Mouse (Mus musculus) intestine, embryonic 15.5 days (tissue): ENCODE data around the gene Prkca. TPM values are rescaled to one million over a fixed set of nuclear protein-coding genes. Genes with fewer than 3 reads are reported as not detected.

Source experiments
- ATAC-seq: fragments of 200-750 bp; cut with Nextera tagmentation; 2 replicates; pipeline ENCODE4 v1.8.0; 2017; ENCODE audit warnings: moderate TSS enrichment, moderate library complexity
- H3K27ac ChIP-seq: fragments of 300-500 bp; sonication (generic); 2 replicates; pipeline ENCODE4 v1.5.1; 2015; ENCODE audit warnings: mild to moderate bottlenecking, inconsistent platforms
- H3K27me3 ChIP-seq: fragments of 300-500 bp; sonication (generic); replicated peaks from 2 replicates; pipeline ENCODE4 v1.6.1; 2015; ENCODE audit warnings: inconsistent platforms
- H3K36me3 ChIP-seq: fragments of 300-500 bp; sonication (generic); 2 replicates; pipeline ENCODE4 v1.6.1; 2015; ENCODE audit warnings: inconsistent platforms
- H3K4me1 ChIP-seq: fragments of 300-500 bp; sonication (generic); replicated peaks from 2 replicates; pipeline ENCODE4 v1.6.1; 2015; ENCODE audit warnings: inconsistent platforms
- H3K4me2 ChIP-seq: fragments of 300-500 bp; sonication (generic); replicated peaks from 2 replicates; pipeline ENCODE4 v1.6.1; 2015; ENCODE audit warnings: mild to moderate bottlenecking, inconsistent platforms
- H3K4me3 ChIP-seq: fragments of 300-500 bp; sonication (generic); replicated peaks from 2 replicates; pipeline ENCODE4 v1.5.1; 2015; ENCODE audit warnings: inconsistent platforms
- H3K9ac ChIP-seq: fragments of 300-500 bp; sonication (generic); 2 replicates; pipeline ENCODE4 v1.6.1; 2015; ENCODE audit warnings: inconsistent platforms
- H3K9me3 ChIP-seq: fragments of 300-500 bp; sonication (generic); 2 replicates; pipeline ENCODE4 v1.6.1; 2016; ENCODE audit warnings: inconsistent platforms
- WGBS: fragments of 180-500 bp; shearing (Covaris S2); methylation state at CpG from one replicate; pipeline ENCODE4 v1.1.7; 2015; 5-methylcytosine and 5-hydroxymethylcytosine counted together
- polyA plus RNA-seq: library from polyadenylated mRNA; unstranded; fragments of >200 nt; fragmentation: Nextera tagmentation; extraction: Ambion mirVana; gene quantifications from 2 replicates; pipeline ENCODE4 v1.2.1, GENCODE M21; 2015

The Prkca gene
- polyA plus RNA-seq, 1 experiment from 2014 or later, result 22.0 TPM

GRCm38 (mm10) chr11:108155088-108155580, 188.6 kb downstream of the Prkca start:
- no peak for ATAC-seq
- Histone ChIP-seq H3K9me3 (no peaks in the 10 kb centered on the region; the same call in 1 of the 2 replicates), H3K27me3 (no peaks in the 10 kb centered on the region), H3K4me2 (no peak overlapping the region), H3K9ac (no peak overlapping the region), H3K4me1 (peaks cover 9% of the 10 kb centered on the region), H3K27ac (no peak overlapping the region), H3K36me3 (no peaks in the 10 kb centered on the region), H3K4me3 (no peak overlapping the region)
- 95% methylated on average over 8 of the region's 8 CpGs for WGBS

GRCm38 (mm10) chr11:108153997-108154841, 189.5 kb downstream of the Prkca start:
- WGBS, result 83% methylated on average over 9 of the region's 9 CpGs
- no peak for ATAC-seq
- Histone ChIP-seq H3K4me1 (peaks cover 11% of the 10 kb centered on the region), H3K4me2 (no peak overlapping the region), H3K9ac (no peak overlapping the region), H3K9me3 (no peaks in the 10 kb centered on the region; the same call in 1 of the 2 replicates), H3K27ac (no peak overlapping the region), H3K27me3 (no peaks in the 10 kb centered on the region), H3K4me3 (no peak overlapping the region), H3K36me3 (no peaks in the 10 kb centered on the region)

GRCm38 (mm10) chr11:108152591-108152990, 191.1 kb downstream of the Prkca start:
- no peak overlapping the region for H3K4me2 ChIP-seq
- H3K4me1 ChIP-seq, result peaks cover 16% of the 10 kb centered on the region
- no peaks in the 10 kb centered on the region for H3K9me3 ChIP-seq
- no peak overlapping the region for H3K27ac ChIP-seq
- no peak for ATAC-seq
- WGBS, result 47% methylated on average over 4 of the region's 4 CpGs
- no peaks in the 10 kb centered on the region for H3K36me3 ChIP-seq
- H3K27me3 ChIP-seq, result no peaks in the 10 kb centered on the region
- H3K9ac ChIP-seq, result no peak overlapping the region
- no peak overlapping the region for H3K4me3 ChIP-seq

- WGBS, result 63% methylated on average over 7 of the region's 7 CpGs
- peak; percentile 41; the same call in 1 of the 2 replicates for ATAC-seq
- H3K27ac ChIP-seq, result 0 out of 2 replicates have a peak overlapping the region, but pooled peaks have one; percentile 6
- no peak overlapping the region for H3K9ac ChIP-seq
- H3K4me1 ChIP-seq, result peaks cover 16% of the 10 kb centered on the region
- no peak overlapping the region for H3K4me3 ChIP-seq
- H3K36me3 ChIP-seq, result no peaks in the 10 kb centered on the region
- H3K27me3 ChIP-seq, result no peaks in the 10 kb centered on the region
- H3K9me3 ChIP-seq, result no peaks in the 10 kb centered on the region
- no peak overlapping the region for H3K4me2 ChIP-seq
Observed at GRCm38 (mm10) chr11:108150410-108150809, 193.3 kb downstream of the Prkca start.

GRCm38 (mm10) chr11:108149187-108149586, 194.5 kb downstream of the Prkca start:
- H3K36me3 ChIP-seq, result no peaks in the 10 kb centered on the region
- H3K27ac ChIP-seq, result no peak overlapping the region
- peaks cover 16% of the 10 kb centered on the region for H3K4me1 ChIP-seq
- H3K9ac ChIP-seq, result no peak overlapping the region
- 45% methylated on average over 9 of the region's 9 CpGs for WGBS
- H3K27me3 ChIP-seq, result no peaks in the 10 kb centered on the region
- H3K4me3 ChIP-seq, result no peak overlapping the region
- no peaks in the 10 kb centered on the region for H3K9me3 ChIP-seq
- 0 out of 2 replicates have a peak, but pooled peaks have one; percentile 35 for ATAC-seq
- H3K4me2 ChIP-seq, result no peak overlapping the region

GRCm38 (mm10) chr11:108148491-108148890, 195.2 kb downstream of the Prkca start:
- H3K27ac ChIP-seq, result no peak overlapping the region
- H3K4me2 ChIP-seq, result no peak overlapping the region
- 38% methylated on average over 4 of the region's 4 CpGs for WGBS

GRCm38 (mm10) chr11:108145752-108146496, 197.8 kb downstream of the Prkca start:
- Histone ChIP-seq H3K36me3 (no peaks in the 10 kb centered on the region), H3K9me3 (no peaks in the 10 kb centered on the region), H3K4me1 (peaks cover 7% of the 10 kb centered on the region), H3K4me3 (no peak overlapping the region), H3K27me3 (no peaks in the 10 kb centered on the region), H3K27ac (0 out of 2 replicates have a peak overlapping the region, but pooled peaks have one; percentile 24), H3K9ac (no peak overlapping the region), H3K4me2 (no peak overlapping the region)
- peak; percentile 48 for ATAC-seq
- 56% methylated on average over 13 of the region's 13 CpGs for whole genome bisulfite sequencing

More at GRCm38 (mm10) chr11:108148491-108148890, 195.2 kb downstream of the Prkca start:
- no peak overlapping the region for H3K4me3 ChIP-seq
- H3K9me3 ChIP-seq, result no peaks in the 10 kb centered on the region
- H3K27me3 ChIP-seq, result no peaks in the 10 kb centered on the region
- H3K9ac ChIP-seq, result no peak overlapping the region
- no peaks in the 10 kb centered on the region for H3K36me3 ChIP-seq
- ATAC-seq, result no peak
- H3K4me1 ChIP-seq, result peaks cover 16% of the 10 kb centered on the region

GRCm38 (mm10) chr11:108145128-108145527, 198.6 kb downstream of the Prkca start:
- H3K36me3 ChIP-seq, result no peaks in the 10 kb centered on the region

GRCm38 (mm10) chr11:108143739-108144138, 200.0 kb downstream of the Prkca start:
- WGBS, result 88% methylated on average over 2 of the region's 2 CpGs
- H3K4me3 ChIP-seq, result no peak overlapping the region

More at GRCm38 (mm10) chr11:108145128-108145527, 198.6 kb downstream of the Prkca start:
- H3K4me1 ChIP-seq, result peaks cover 7% of the 10 kb centered on the region; the same call in 1 of the 2 replicates
- no peak for ATAC-seq
- no peaks in the 10 kb centered on the region for H3K9me3 ChIP-seq
- H3K9ac ChIP-seq, result no peak overlapping the region
- no peaks in the 10 kb centered on the region for H3K27me3 ChIP-seq
- H3K27ac ChIP-seq, result no peak overlapping the region
- no peak overlapping the region for H3K4me3 ChIP-seq
- 75% methylated on average over 8 of the region's 8 CpGs for WGBS
- no peak overlapping the region for H3K4me2 ChIP-seq

GRCm38 (mm10) chr11:108140028-108140427, 203.7 kb downstream of the Prkca start:
- H3K4me1 ChIP-seq, result no peaks in the 10 kb centered on the region
- ATAC-seq, result no peak
- H3K27ac ChIP-seq, result no peak overlapping the region
- H3K9ac ChIP-seq, result no peak overlapping the region
- no peak overlapping the region for H3K4me2 ChIP-seq
- no peaks in the 10 kb centered on the region for H3K36me3 ChIP-seq
- no peaks in the 10 kb centered on the region for H3K27me3 ChIP-seq
- no peaks in the 10 kb centered on the region for H3K9me3 ChIP-seq
- H3K4me3 ChIP-seq, result no peak overlapping the region
- 73% methylated on average over 7 of the region's 7 CpGs for WGBS

More at GRCm38 (mm10) chr11:108143739-108144138, 200.0 kb downstream of the Prkca start:
- no peak for ATAC-seq
- Histone ChIP-seq H3K27me3 (no peaks in the 10 kb centered on the region), H3K9me3 (no peaks in the 10 kb centered on the region), H3K4me2 (no peak overlapping the region), H3K9ac (no peak overlapping the region), H3K27ac (no peak overlapping the region), H3K36me3 (no peaks in the 10 kb centered on the region), H3K4me1 (peaks cover under 1% of the 10 kb centered on the region; the same call in 1 of the 2 replicates)

- no peaks in the 10 kb centered on the region for H3K9me3 ChIP-seq
- 53% methylated on average over 3 of the region's 3 CpGs for WGBS
- no peaks in the 10 kb centered on the region for H3K36me3 ChIP-seq
- no peak overlapping the region for H3K4me3 ChIP-seq
- no peaks in the 10 kb centered on the region for H3K27me3 ChIP-seq
- no peak overlapping the region for H3K27ac ChIP-seq
- H3K9ac ChIP-seq, result no peak overlapping the region
- ATAC-seq, result no peak
- no peaks in the 10 kb centered on the region for H3K4me1 ChIP-seq
- H3K4me2 ChIP-seq, result no peak overlapping the region
Observed at GRCm38 (mm10) chr11:108136341-108136740, 207.4 kb downstream of the Prkca start.
